Mouse (Mus musculus): ENCODE results near the gene Prl8a2.

The Prl8a2 gene

GRCm38 (mm10) chr13:27345373-27345772, at the start of gene Prl8a2:
Gene Prl8a2, plus strand, starts transcription at chr13:27345673.
- DNase-seq (ENCODE audit: low read depth, low spot score): no peak

- no peak for DNase-seq (ENCODE audit: low read depth, low spot score)
These were observed 32.9 kb upstream of the Prl8a2 start, which contains the start of gene Prl6a1 for GRCm38 (mm10) chr13:27312334-27313225. Gene Prl6a1, plus strand, starts transcription at chr13:27312627.

DNA sequence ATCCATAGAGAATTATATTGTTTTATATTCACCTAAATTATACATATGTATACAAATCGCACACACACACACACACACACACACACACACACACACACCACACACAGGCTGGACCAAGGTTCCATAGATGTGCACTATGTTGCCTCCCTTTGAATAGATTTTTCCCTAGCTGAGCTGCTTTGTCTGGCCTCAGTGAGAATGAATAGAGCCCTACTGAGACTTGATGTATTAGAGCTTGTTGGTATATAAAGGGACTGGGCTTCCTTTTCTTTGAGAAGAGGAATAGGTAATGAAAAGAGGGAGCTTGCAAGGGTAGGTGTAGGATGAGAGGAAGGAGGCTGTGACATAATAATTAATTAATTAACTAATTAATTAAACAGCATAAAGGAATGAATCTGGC, 10.5 kb upstream of the Prl8a2 start:
- no peak for DNase-seq (ENCODE audit: low read depth, low spot score)

DNA sequence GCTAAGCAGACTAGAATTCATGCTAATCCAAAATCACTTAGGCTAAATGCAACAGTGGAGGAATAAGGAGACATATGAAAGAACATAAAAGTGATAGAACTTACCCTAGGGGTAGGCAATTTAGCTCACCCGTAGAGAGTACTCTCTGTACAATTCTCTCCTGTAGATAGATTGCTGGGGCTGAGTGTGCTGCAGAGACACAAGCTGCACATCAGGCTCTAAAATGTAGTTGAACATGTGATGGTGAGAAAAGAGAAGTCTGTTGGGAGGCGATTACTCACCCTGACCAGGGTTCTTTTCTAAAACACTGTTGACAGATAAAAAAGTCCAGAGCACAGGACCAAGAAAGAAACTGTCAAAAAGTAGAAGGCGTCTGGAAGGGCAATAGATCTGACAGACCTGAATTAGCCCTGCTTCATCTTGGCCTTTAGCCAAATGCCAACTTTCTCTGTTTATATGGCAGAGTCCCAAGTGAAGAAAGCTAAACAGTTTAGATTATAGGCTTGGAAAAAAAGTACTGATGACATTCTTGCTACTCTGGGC, 2.7 kb upstream of the Prl8a2 start:
- DNase-seq (ENCODE audit: low read depth, low spot score): no peak

- no peak for DNase-seq (ENCODE audit: low read depth, low spot score)
These were observed 45.3 kb downstream of the Prl8a2 start, which contains the start of gene Prl2b1 for GRCm38 (mm10) chr13:27390746-27391145. Gene Prl2b1, minus strand, starts transcription at chr13:27390846.

DNA sequence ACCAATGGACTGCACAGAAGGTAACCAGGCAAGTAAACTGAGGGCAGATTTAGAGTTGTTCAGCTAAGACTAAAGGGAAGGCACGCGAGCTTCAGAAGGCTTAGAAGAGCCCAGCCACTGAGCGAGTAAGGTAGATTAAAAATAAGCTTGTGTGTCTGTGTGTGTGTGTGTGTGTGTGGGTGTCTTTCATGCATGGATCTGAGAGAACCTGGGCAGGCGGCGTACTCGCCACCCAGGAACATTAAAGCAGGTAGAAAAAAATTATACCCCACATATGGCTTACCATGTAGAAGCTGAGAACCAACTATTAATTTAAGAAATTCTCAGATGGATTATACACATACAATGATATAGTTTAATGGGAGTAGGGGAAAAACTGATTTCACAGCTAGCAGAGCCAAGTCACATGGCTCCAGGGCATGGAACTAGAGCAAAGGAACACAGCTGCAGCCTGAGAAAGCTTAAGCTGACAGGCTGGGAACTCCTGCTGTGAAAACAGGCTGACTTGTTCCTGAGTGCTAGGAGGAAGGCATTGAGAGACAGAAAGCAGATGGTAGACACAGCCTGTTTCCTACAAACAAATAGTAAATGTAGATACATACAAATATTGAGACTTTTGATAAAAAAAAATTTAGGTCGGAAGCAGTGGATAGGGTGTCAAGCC, 53.7 kb downstream of the Prl8a2 start:
- DNase-seq (ENCODE audit: low read depth, low spot score): no peak
